Mouse (Mus musculus) erythroblast, adult 5-6 weeks (primary cell): ENCODE data around the gene Vmn2r120. TPM values are rescaled to one million over a fixed set of nuclear protein-coding genes. Genes with fewer than 3 reads are reported as not detected.
"Not testable (repeated sequence)": the region's sequence is repeated elsewhere in the genome, so short reads cannot be mapped to it uniquely, and the experiment has no call there.

ENCODE experiments used
- ATAC-seq: replicated peaks from 2 replicates; pipeline ENCODE4 v1.8.0; 2016; ENCODE audit warnings: moderate number of reproducible peaks, mild to moderate bottlenecking, moderate TSS enrichment, inconsistent platforms; ENCODE audit not compliant: poor library complexity, low FRiP score, severe bottlenecking
- total RNA-seq, 2 experiments: library from RNA; stranded (forward) in 1 of 2; stranded (reverse) in 1 of 2; fragments of 150-400 nt in 1 of 2; fragments of 200-764, 138-1000 nt in 1 of 2; gene quantifications; 2 replicates each; pipeline versions ENCODE4 v1.2.3 to v1.2.4; 2015 to 2017; ENCODE audit warnings: low replicate concordance in 2 of 2

Gene Vmn2r120
- not detected in 2 replicates for total RNA-seq (2015; ENCODE audit: low replicate concordance)
- under 0.01 TPM in 1 of 2 replicates, not detected in the other for total RNA-seq (2017; ENCODE audit: low replicate concordance)

GRCm38 (mm10) chr17:57545405-57545804 is at the start of gene Vmn2r120:
TSS of gene Vmn2r120 (minus strand) at chr17:57545505.
- no peak for ATAC-seq

GRCm38 (mm10) chr17:57587273-57587672 is 42.0 kb upstream of the Vmn2r120 start:
- not testable (repeated sequence) for ATAC-seq

- no peak for ATAC-seq
Observed at GRCm38 (mm10) chr17:57574075-57574705, 28.9 kb upstream of the Vmn2r120 start.

Other genes starting within 250 kb of the Vmn2r120 start
- gene Adgre1, start 186.8 kb downstream of the Vmn2r120 start, total RNA-seq (2015; ENCODE audit: low replicate concordance) = 24.2 and 34.1 TPM in 2 replicates
- gene Adgre1, start 186.8 kb downstream of the Vmn2r120 start, total RNA-seq (2017; ENCODE audit: low replicate concordance) = 19.7 and 26.8 TPM in 2 replicates
- gene Gm21834, start 196.7 kb upstream of the Vmn2r120 start, total RNA-seq (2015; ENCODE audit: low replicate concordance) = not detected in 2 replicates
- gene Gm21834, start 196.7 kb upstream of the Vmn2r120 start, total RNA-seq (2017; ENCODE audit: low replicate concordance) = not detected in 2 replicates
- not detected in 2 replicates for gene Cntnap5c, start 224.1 kb upstream of the Vmn2r120 start, total RNA-seq (2015; ENCODE audit: low replicate concordance)
- gene Cntnap5c, start 224.1 kb upstream of the Vmn2r120 start, total RNA-seq (2017; ENCODE audit: low replicate concordance) = not detected in 2 replicates